Mouse (Mus musculus) E14TG2a.4 (cell line): Measurements from ENCODE around the gene Cpeb4.
"Not testable (repeated sequence)": the region's sequence is repeated elsewhere in the genome, so short reads cannot be mapped to it uniquely, and the experiment has no call there.

Source experiments
- H3K27me3 ChIP-seq: 2 replicates; pipeline ENCODE4 v1.6.1; 2014; ENCODE audit warnings: low read length, control low read depth; ENCODE audit not compliant: insufficient read depth
- H3K36me3 ChIP-seq: 2 replicates; pipeline ENCODE4 v1.6.1; 2014; ENCODE audit warnings: low read length, control low read depth; ENCODE audit not compliant: insufficient read depth
- H3K4me1 ChIP-seq: replicated peaks from 2 replicates; pipeline ENCODE4 v1.6.1; 2014; ENCODE audit warnings: low read depth, low read length, control low read depth
- H3K4me3 ChIP-seq: replicated peaks from 2 replicates; pipeline ENCODE4 v1.5.1; 2014; ENCODE audit warnings: mild to moderate bottlenecking, low read length
- H3K9me3 ChIP-seq: 2 replicates; pipeline ENCODE4 v1.6.1; 2014; ENCODE audit warnings: low read length, control low read depth
- CTCF ChIP-seq: conservative IDR thresholded peaks from 2 replicates; pipeline ENCODE4 v1.5.1; 2014; ENCODE audit warnings: low read length
- NANOG ChIP-seq: IDR thresholded peaks from 2 replicates; pipeline ENCODE4 v1.6.1; 2014; ENCODE audit warnings: borderline replicate concordance, low read length, mixed read lengths
- POU5F1 ChIP-seq: IDR thresholded peaks from 2 replicates; pipeline ENCODE4 v1.6.1; 2014; ENCODE audit warnings: low read length, borderline replicate concordance

Cpeb4 gene

GRCm38 (mm10) chr11:31963993-31964392, 92.0 kb downstream of the Cpeb4 start:
- H3K4me3 ChIP-seq = no peak overlapping the region
- no peaks in the 10 kb centered on the region for H3K36me3 ChIP-seq
- no peak for TF ChIP-seq NANOG
- no peak for TF ChIP-seq POU5F1
- TF ChIP-seq CTCF = no peak
- H3K27me3 ChIP-seq = peaks cover 12% of the 10 kb centered on the region
- H3K4me1 ChIP-seq = peaks cover 12% of the 10 kb centered on the region
- H3K9me3 ChIP-seq = no peaks in the 10 kb centered on the region

DNA sequence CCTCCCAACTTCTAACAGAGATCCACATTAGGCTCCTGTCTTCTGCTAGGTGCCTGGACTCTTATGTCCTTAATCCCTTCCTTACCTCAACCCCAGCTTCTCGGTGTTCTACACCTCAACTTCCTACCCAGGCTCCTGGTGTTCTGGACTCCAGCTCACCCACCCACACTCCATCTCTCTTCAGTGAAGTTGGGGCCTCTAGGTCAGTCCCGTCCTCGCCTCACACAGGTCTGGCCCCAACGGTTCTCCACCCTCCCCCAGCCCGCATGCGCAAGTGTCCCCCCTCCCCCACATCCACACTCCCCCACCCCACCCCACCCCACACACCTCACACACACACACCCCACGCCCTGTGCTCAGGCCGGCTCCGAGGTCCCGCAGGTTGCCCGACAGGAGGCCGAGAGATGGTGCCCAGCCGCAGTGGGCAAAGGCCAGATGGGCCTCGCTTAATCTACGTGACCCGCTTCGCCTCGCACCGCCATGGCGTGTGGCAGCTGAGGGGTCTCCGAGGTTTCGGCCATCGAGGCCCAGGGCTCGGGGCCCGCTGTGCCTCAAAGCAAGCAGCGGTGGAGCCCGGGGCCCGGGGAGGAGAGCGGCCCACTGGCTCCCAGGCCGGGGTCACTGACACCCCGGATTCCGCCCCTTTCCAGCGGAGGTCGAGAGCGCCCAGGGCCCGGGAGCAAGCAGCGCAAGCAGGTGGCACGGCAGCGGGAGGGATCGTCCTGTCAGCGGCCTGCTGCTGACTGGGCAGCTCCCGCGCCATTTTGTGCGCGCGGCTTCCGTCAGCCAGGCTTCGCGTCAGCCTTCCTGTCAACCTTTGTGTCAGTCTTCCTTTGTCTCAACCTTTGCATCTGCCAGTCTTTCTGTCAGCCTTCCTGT, 93.5 kb downstream of the Cpeb4 start, which contains the start of gene 4930524B15Rik:
Gene 4930524B15Rik, plus strand, starts transcription at position 337 of the 879 bp plus-strand sequence.
- peak within 1 kb of the TSS; percentile 82 for H3K4me3 ChIP-seq
- TF ChIP-seq POU5F1 (no peak), NANOG (no peak), CTCF (no peak)
- peaks cover 8% of the 10 kb centered on the region for H3K4me1 ChIP-seq

DNA sequence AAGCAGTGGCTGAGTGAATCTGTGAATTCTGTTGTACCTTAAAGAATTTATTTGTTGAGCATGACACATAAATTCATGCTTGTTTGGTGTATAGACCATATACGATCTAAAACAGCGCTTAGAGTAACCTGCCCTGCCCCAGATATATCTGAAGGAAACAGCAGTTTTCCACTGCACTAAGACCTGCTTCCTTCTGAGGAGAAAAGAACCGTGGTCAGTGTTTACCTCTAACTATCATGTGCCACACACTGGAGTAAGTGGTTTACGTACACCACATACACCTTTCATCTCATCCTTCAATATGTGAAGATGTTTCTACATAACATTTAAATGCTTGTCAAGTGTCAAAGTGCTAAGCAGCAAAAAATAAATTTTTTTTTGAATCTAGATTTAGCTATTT, 102.1 kb downstream of the Cpeb4 start:
- Histone ChIP-seq H3K4me3 (no peak overlapping the region), H3K9me3 (peaks cover 7% of the 10 kb centered on the region), H3K4me1 (peaks cover 12% of the 10 kb centered on the region), H3K27me3 (no peaks in the 10 kb centered on the region), H3K36me3 (no peaks in the 10 kb centered on the region; the same call in none of the 2 replicates)
- TF ChIP-seq CTCF (no peak), NANOG (no peak), POU5F1 (no peak)

More for the DNA sequence above, 93.5 kb downstream of the Cpeb4 start, which contains the start of gene 4930524B15Rik:
- Histone ChIP-seq H3K27me3 (peaks cover 12% of the 10 kb centered on the region), H3K9me3 (no peaks in the 10 kb centered on the region), H3K36me3 (no peaks in the 10 kb centered on the region)

DNA sequence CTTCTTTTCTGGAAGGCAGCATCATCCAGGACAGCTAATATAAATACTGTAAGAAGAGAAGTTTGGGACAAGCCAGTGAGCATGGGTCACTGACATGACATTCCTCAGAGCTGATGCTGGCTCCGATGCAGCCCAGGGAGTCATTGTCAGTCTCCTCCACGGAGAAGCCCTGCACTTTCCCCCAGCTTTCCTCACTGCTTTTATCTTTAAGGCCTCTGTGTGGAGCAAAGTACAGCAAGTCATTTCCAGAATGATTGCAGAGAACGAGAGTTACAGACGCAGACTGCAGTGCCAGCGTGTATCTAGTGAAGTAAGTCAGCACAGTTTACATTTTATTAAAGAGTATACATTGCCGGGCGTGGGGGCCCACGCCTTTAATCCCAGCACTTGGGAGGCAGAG, 102.8 kb downstream of the Cpeb4 start:
- no peak overlapping the region for H3K4me3 ChIP-seq
- peaks cover 14% of the 10 kb centered on the region for H3K9me3 ChIP-seq
- TF ChIP-seq POU5F1 (no peak), NANOG (no peak), CTCF (no peak)
- no peaks in the 10 kb centered on the region; the same call in none of the 2 replicates for H3K36me3 ChIP-seq
- no peaks in the 10 kb centered on the region for H3K27me3 ChIP-seq
- peaks cover 12% of the 10 kb centered on the region for H3K4me1 ChIP-seq

DNA sequence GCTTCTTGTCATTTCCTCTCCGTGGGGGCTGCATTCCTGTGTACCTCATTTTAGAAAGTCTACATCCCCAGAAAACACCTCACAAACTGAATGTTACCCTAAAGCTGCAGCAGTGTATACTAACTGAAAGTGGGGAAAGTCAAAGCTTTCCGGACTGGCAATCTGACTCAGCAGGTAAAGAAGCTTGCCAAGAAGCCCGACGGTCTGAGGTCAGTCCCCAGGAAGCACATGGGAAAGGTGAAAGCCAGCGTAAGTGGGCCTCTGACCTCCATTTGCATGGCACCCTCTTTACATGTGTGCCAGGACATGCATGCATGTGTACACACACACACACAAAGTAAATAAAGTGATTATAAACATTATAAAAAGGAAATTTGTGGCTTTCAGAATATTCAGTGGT, 103.7 kb downstream of the Cpeb4 start:
- Histone ChIP-seq H3K4me1 (peaks cover 12% of the 10 kb centered on the region), H3K4me3 (no peak overlapping the region), H3K9me3 (peaks cover 20% of the 10 kb centered on the region), H3K36me3 (no peaks in the 10 kb centered on the region; the same call in none of the 2 replicates), H3K27me3 (no peaks in the 10 kb centered on the region)
- TF ChIP-seq POU5F1 = no peak
- TF ChIP-seq CTCF = no peak

- Histone ChIP-seq H3K9me3 (peaks cover 22% of the 10 kb centered on the region), H3K36me3 (no peaks in the 10 kb centered on the region; the same call in none of the 2 replicates), H3K4me3 (no peak overlapping the region), H3K27me3 (no peaks in the 10 kb centered on the region), H3K4me1 (peaks cover 12% of the 10 kb centered on the region)
- TF ChIP-seq CTCF = no peak
Observed at GRCm38 (mm10) chr11:31976137-31976536, 104.1 kb downstream of the Cpeb4 start.

- peaks cover 21% of the 10 kb centered on the region for H3K4me1 ChIP-seq
- peaks cover 55% of the 10 kb centered on the region for H3K9me3 ChIP-seq
- TF ChIP-seq NANOG = peak; percentile 83
- H3K27me3 ChIP-seq = not testable (repeated sequence)
- peaks cover 14% of the 10 kb centered on the region for H3K36me3 ChIP-seq
- H3K4me3 ChIP-seq = 0 out of 2 replicates have a peak overlapping the region, but pooled peaks have one; percentile 13
Observed at GRCm38 (mm10) chr11:31980089-31980488, 108.1 kb downstream of the Cpeb4 start.

DNA sequence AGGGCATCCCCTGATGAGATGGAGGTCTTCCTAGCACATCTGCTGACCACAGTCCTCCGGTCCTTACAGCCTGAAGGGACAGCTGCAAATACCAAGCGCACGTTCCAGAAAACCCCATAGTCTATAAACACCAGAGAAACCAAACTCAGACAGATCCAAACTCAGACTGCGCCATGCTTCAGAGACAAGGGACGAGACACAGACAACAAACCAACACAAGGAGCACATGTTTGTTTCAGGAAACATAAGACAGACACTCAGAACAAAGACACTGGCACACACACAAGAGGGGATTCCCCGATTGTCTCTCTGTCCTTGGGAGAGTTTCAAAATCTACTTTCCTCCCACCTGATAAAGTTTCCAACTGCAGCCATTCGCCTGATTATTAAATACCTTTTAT, 109.8 kb downstream of the Cpeb4 start:
- TF ChIP-seq NANOG (no peak), CTCF (no peak), POU5F1 (no peak)
- H3K36me3 ChIP-seq = peaks cover 14% of the 10 kb centered on the region
- H3K27me3 ChIP-seq = no peaks in the 10 kb centered on the region
- peak overlapping the region; percentile 68 for H3K4me3 ChIP-seq
- peaks cover 55% of the 10 kb centered on the region for H3K9me3 ChIP-seq
- peaks cover 27% of the 10 kb centered on the region for H3K4me1 ChIP-seq
